Mouse (Mus musculus): ENCODE measurements around the gene Olfr267. TPM values are rescaled to one million over a fixed set of nuclear protein-coding genes. Genes with fewer than 3 reads are reported as not detected.

Olfr267 gene
- 0.12 TPM in 1 of 2 replicates, not detected in the other for polyA plus RNA-seq (2014; fragmentation: Nextera tagmentation; extraction: Ambion mirVana)

DNA sequence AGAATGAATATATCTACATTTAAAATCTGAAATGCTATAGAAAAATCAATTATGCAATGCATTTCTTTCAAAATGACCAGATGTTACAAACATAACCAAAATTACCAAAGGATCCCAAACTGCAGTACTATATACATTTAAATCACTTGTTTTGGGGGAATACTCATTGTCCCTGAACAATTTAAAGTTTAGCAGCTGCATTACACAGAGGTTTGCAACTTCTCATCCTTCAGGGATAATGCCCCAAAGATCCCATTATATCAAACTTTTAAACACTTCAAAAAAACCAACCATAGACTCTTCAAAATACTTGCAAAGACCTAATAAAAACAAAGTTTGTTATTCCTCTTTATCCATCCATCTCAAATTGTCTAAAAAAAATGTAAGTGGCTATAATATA, at the start of gene Olfr267:
Gene Olfr267 (minus strand): TSS at position 101 of the 400 bp plus-strand sequence.
- no peak for ATAC-seq (ENCODE audit: low FRiP score, low TSS enrichment)
- H3K4me3 ChIP-seq (ENCODE audit: low read length): no peak within 1 kb of the TSS

DNA sequence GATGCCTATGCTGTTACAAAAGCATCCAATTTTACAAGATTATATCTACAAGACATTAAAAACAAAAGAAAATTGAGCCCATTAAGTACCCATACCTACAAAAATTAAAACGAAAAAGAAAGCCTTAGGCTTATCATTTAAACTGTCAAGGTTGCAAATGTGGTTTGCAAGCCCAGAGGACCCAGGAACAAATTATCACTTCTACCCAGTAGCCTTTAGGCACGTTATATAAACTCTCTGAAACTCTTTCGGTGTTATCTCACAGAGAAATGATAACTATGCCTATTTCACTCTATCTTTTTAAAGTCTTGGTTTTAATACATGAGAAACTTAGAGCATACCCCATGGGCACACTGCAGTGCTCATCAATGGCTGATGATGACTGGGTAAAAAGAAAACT, 45.4 kb upstream of the Olfr267 start:
- ATAC-seq (ENCODE audit: low FRiP score, low TSS enrichment): no peak
- Histone ChIP-seq H3K9me3 (ENCODE audit: control insufficient read depth, low read length) (no peaks in the 10 kb centered on the region), H3K4me2 (replicated peaks; ENCODE audit: low read depth, low read length) (no peak overlapping the region), H3K27me3 (ENCODE audit: control insufficient read depth, insufficient read depth, low read length) (no peaks in the 10 kb centered on the region), H3K27ac (ENCODE audit: low read depth, low read length) (no peak overlapping the region), H3K9ac (ENCODE audit: low read depth, low read length) (no peak overlapping the region), H3K36me3 (ENCODE audit: control insufficient read depth, insufficient read depth, low read length) (peaks cover 39% of the 10 kb centered on the region; the same call in 1 of the 2 replicates), H3K4me1 (ENCODE audit: control insufficient read depth, insufficient read depth, low read length) (no peaks in the 10 kb centered on the region), H3K4me3 (ENCODE audit: low read length) (no peak overlapping the region)
- WGBS: 86% methylated on average over 3 of the region's 3 CpGs

More for the DNA sequence above, at the start of gene Olfr267:
- Histone ChIP-seq H3K9me3 (ENCODE audit: control insufficient read depth, low read length) (no peaks in the 10 kb centered on the region), H3K27ac (ENCODE audit: low read depth, low read length) (no peak within 1 kb of the TSS), H3K36me3 (ENCODE audit: control insufficient read depth, insufficient read depth, low read length) (no peaks in the 10 kb centered on the region), H3K27me3 (ENCODE audit: control insufficient read depth, insufficient read depth, low read length) (no peaks in the 10 kb centered on the region), H3K9ac (ENCODE audit: low read depth, low read length) (no peak within 1 kb of the TSS), H3K4me1 (ENCODE audit: control insufficient read depth, insufficient read depth, low read length) (no peaks in the 10 kb centered on the region), H3K4me2 (replicated peaks; ENCODE audit: low read depth, low read length) (no peak within 1 kb of the TSS)

- peaks cover 58% of the 10 kb centered on the region for H3K36me3 ChIP-seq (ENCODE audit: control insufficient read depth, insufficient read depth, low read length)
- no peak overlapping the region for H3K4me3 ChIP-seq (ENCODE audit: low read length)
- H3K4me1 ChIP-seq (ENCODE audit: control insufficient read depth, insufficient read depth, low read length): no peaks in the 10 kb centered on the region
- 95% methylated on average over 4 of the region's 4 CpGs for WGBS
- H3K27me3 ChIP-seq (ENCODE audit: control insufficient read depth, insufficient read depth, low read length): no peaks in the 10 kb centered on the region
- no peak overlapping the region for H3K27ac ChIP-seq (ENCODE audit: low read depth, low read length)
- H3K4me2 ChIP-seq (replicated peaks; ENCODE audit: low read depth, low read length): no peak overlapping the region
- ATAC-seq (ENCODE audit: low FRiP score, low TSS enrichment): no peak
- H3K9ac ChIP-seq (ENCODE audit: low read depth, low read length): no peak overlapping the region
- H3K9me3 ChIP-seq (ENCODE audit: control insufficient read depth, low read length): no peaks in the 10 kb centered on the region
Measured at GRCm38 (mm10) chr4:58825921-58826320, 38.4 kb upstream of the Olfr267 start.

DNA sequence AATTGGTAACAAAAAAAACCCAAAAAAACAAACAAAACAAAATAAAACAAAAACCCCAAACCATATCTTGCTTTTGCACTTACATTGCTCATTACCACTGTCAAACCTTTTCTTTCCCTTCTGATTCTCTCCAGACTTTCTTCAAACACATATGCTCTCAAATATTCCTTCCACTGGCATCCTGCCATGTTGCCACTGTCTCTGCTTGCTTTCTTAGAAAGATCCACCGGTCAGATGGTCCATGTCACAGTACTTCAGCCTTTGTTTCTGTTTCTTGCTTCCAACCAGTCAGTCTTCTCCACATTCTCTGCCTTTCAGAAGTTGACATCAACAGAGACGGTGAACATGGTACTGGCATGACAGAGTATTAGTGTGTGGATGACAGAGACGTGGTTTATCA, 857 bp downstream of the Olfr267 start:
- no peak overlapping the region for H3K4me2 ChIP-seq (replicated peaks; ENCODE audit: low read depth, low read length)
- no peak overlapping the region for H3K27ac ChIP-seq (ENCODE audit: low read depth, low read length)
- 78% methylated on average over 3 of the region's 3 CpGs for WGBS
- no peak for ATAC-seq (ENCODE audit: low FRiP score, low TSS enrichment)
- no peaks in the 10 kb centered on the region for H3K9me3 ChIP-seq (ENCODE audit: control insufficient read depth, low read length)
- no peaks in the 10 kb centered on the region for H3K27me3 ChIP-seq (ENCODE audit: control insufficient read depth, insufficient read depth, low read length)
- no peaks in the 10 kb centered on the region for H3K36me3 ChIP-seq (ENCODE audit: control insufficient read depth, insufficient read depth, low read length)
- H3K4me1 ChIP-seq (ENCODE audit: control insufficient read depth, insufficient read depth, low read length): no peaks in the 10 kb centered on the region
- no peak overlapping the region for H3K4me3 ChIP-seq (ENCODE audit: low read length)
- H3K9ac ChIP-seq (ENCODE audit: low read depth, low read length): no peak overlapping the region

GRCm38 (mm10) chr4:58763417-58763816, 24.1 kb downstream of the Olfr267 start:
- Histone ChIP-seq H3K36me3 (ENCODE audit: control insufficient read depth, insufficient read depth, low read length) (no peaks in the 10 kb centered on the region), H3K27me3 (ENCODE audit: control insufficient read depth, insufficient read depth, low read length) (no peaks in the 10 kb centered on the region), H3K9me3 (ENCODE audit: control insufficient read depth, low read length) (no peaks in the 10 kb centered on the region), H3K9ac (ENCODE audit: low read depth, low read length) (no peak overlapping the region), H3K27ac (ENCODE audit: low read depth, low read length) (no peak overlapping the region), H3K4me1 (ENCODE audit: control insufficient read depth, insufficient read depth, low read length) (no peaks in the 10 kb centered on the region), H3K4me2 (replicated peaks; ENCODE audit: low read depth, low read length) (no peak overlapping the region), H3K4me3 (ENCODE audit: low read length) (no peak overlapping the region)
- ATAC-seq (ENCODE audit: low FRiP score, low TSS enrichment): no peak
- 84% methylated on average over 3 of the region's 3 CpGs for WGBS

DNA sequence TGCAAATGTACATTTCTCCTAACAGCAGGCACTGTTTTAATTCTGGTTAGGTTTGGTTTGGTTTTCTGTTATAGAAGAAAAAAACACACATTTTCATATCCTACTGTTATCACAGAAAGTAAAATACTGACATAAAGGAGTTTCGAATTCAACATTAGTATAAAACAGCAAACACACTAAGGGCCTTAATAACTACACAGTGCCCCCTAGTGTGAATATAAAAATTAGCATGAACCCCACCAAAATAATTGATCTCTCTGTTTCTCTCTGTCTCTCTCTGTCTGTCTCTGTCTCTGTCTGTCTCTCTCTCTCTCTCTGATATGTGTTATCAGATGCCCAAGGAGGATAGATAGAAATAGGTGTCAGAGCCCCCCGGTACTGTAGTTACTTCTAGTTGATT, 38.0 kb downstream of the Olfr267 start:
- Histone ChIP-seq H3K4me1 (ENCODE audit: control insufficient read depth, insufficient read depth, low read length) (0 out of 2 replicates have a peak, but pooled peaks cover 4% of the 10 kb centered on the region), H3K27me3 (ENCODE audit: control insufficient read depth, insufficient read depth, low read length) (no peaks in the 10 kb centered on the region), H3K4me2 (replicated peaks; ENCODE audit: low read depth, low read length) (no peak overlapping the region), H3K4me3 (ENCODE audit: low read length) (no peak overlapping the region), H3K9me3 (ENCODE audit: control insufficient read depth, low read length) (no peaks in the 10 kb centered on the region), H3K27ac (ENCODE audit: low read depth, low read length) (no peak overlapping the region), H3K36me3 (ENCODE audit: control insufficient read depth, insufficient read depth, low read length) (no peaks in the 10 kb centered on the region), H3K9ac (ENCODE audit: low read depth, low read length) (no peak overlapping the region)
- 58% methylated on average over 2 of the region's 2 CpGs for WGBS
- ATAC-seq (ENCODE audit: low FRiP score, low TSS enrichment): no peak

DNA sequence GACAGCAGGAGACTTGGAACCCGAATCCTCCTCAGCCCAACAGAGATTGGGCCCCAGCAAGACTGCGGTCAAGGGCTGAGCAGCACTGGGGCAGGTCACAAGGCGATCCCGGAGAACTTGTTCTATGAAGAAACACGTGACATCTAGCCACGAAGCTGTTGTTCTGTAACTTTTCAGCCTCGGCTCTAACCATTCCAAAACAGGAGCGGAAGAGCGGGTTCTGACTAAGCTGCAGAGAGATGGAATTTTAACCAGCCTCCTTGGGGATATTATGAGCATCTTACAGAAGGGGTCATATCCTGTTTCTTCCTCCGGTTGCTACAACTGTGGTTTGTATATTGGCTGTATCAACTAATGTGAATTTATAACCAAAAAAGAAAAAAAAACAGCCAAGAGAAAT, 38.4 kb downstream of the Olfr267 start:
- 48% methylated on average over 10 of the region's 10 CpGs for WGBS

GRCm38 (mm10) chr4:58745583-58746222, 41.8 kb downstream of the Olfr267 start:
- Histone ChIP-seq H3K9me3 (ENCODE audit: control insufficient read depth, low read length) (no peaks in the 10 kb centered on the region), H3K4me2 (replicated peaks; ENCODE audit: low read depth, low read length) (no peak overlapping the region), H3K4me3 (ENCODE audit: low read length) (no peak overlapping the region), H3K27ac (ENCODE audit: low read depth, low read length) (no peak overlapping the region), H3K9ac (ENCODE audit: low read depth, low read length) (no peak overlapping the region), H3K27me3 (ENCODE audit: control insufficient read depth, insufficient read depth, low read length) (no peaks in the 10 kb centered on the region), H3K36me3 (ENCODE audit: control insufficient read depth, insufficient read depth, low read length) (no peaks in the 10 kb centered on the region), H3K4me1 (ENCODE audit: control insufficient read depth, insufficient read depth, low read length) (0 out of 2 replicates have a peak, but pooled peaks cover 4% of the 10 kb centered on the region)
- 84% methylated on average over 7 of the region's 7 CpGs for WGBS
- no peak for ATAC-seq (ENCODE audit: low FRiP score, low TSS enrichment)

More for the DNA sequence above, 38.4 kb downstream of the Olfr267 start:
- Histone ChIP-seq H3K27me3 (ENCODE audit: control insufficient read depth, insufficient read depth, low read length) (no peaks in the 10 kb centered on the region), H3K4me1 (ENCODE audit: control insufficient read depth, insufficient read depth, low read length) (0 out of 2 replicates have a peak, but pooled peaks cover 4% of the 10 kb centered on the region), H3K4me3 (ENCODE audit: low read length) (no peak overlapping the region), H3K9ac (ENCODE audit: low read depth, low read length) (no peak overlapping the region), H3K36me3 (ENCODE audit: control insufficient read depth, insufficient read depth, low read length) (no peaks in the 10 kb centered on the region), H3K9me3 (ENCODE audit: control insufficient read depth, low read length) (no peaks in the 10 kb centered on the region), H3K4me2 (replicated peaks; ENCODE audit: low read depth, low read length) (no peak overlapping the region; the same call in 1 of the 2 replicates), H3K27ac (ENCODE audit: low read depth, low read length) (no peak overlapping the region)
- no peak for ATAC-seq (ENCODE audit: low FRiP score, low TSS enrichment)

DNA sequence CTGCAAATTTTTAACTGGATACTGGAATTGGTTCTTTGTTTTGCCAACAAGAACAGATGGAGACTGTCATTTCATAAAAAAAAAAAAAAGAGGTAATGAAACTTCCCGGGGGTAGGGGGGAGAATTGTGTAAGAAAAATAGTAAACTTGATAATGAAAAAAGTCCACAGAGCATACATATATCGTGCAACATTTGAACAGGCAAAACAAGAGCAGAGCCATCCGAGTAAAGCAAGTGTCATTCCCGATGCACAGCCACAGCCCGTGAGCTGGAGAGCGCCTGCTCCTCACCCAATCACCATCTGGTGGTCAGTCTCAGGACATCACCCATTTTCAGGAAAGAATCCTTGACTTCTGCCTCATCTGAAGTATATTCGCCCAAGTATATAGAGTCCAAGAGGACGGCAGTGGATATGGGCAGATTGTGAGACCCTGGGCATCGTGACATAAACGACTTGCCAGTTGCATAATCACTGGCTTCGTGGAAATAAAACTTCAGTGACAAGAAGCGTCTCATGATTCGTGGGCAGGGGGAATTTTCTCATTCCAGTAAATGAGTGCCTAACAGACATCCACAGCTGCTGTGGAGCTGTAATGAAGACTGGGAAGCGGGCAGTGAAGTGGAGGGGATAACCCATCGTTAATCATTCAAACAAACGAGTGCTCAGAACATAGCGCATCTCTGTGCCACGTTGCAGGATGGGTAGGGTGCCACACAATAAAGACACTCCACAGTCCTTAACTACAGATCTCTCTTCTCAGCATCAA, 50.5 kb downstream of the Olfr267 start:
- WGBS: 60% methylated on average over 18 of the region's 18 CpGs
- Histone ChIP-seq H3K4me1 (ENCODE audit: control insufficient read depth, insufficient read depth, low read length) (no peaks in the 10 kb centered on the region), H3K4me3 (ENCODE audit: low read length) (no peak overlapping the region), H3K36me3 (ENCODE audit: control insufficient read depth, insufficient read depth, low read length) (no peaks in the 10 kb centered on the region), H3K27ac (ENCODE audit: low read depth, low read length) (no peak overlapping the region), H3K4me2 (replicated peaks; ENCODE audit: low read depth, low read length) (no peak overlapping the region), H3K9ac (ENCODE audit: low read depth, low read length) (no peak overlapping the region), H3K27me3 (ENCODE audit: control insufficient read depth, insufficient read depth, low read length) (no peaks in the 10 kb centered on the region), H3K9me3 (ENCODE audit: control insufficient read depth, low read length) (no peaks in the 10 kb centered on the region)
- peak; percentile 32; the same call in 1 of the 2 replicates for ATAC-seq (ENCODE audit: low FRiP score, low TSS enrichment)
